Mouse (Mus musculus) olfactory bulb, adult 2 months (tissue): ENCODE results near the gene Rnf115. TPM values are rescaled to one million over a fixed set of nuclear protein-coding genes. Genes with fewer than 3 reads are reported as not detected.

ENCODE experiments used
- H3K27ac ChIP-seq: fragments of 200-500 bp; 2 replicates; pipeline ENCODE4 v1.5.1; 2012; ENCODE audit warnings: low read depth, low read length; ENCODE audit not compliant: insufficient read depth
- H3K4me1 ChIP-seq: fragments of 200-500 bp; 2 replicates; pipeline ENCODE4 v1.6.1; 2012; ENCODE audit warnings: low read length; ENCODE audit not compliant: control insufficient read depth, insufficient read depth
- H3K4me3 ChIP-seq: fragments of 200-500 bp; 2 replicates; pipeline ENCODE4 v1.5.1; 2012; ENCODE audit warnings: mild to moderate bottlenecking, low read depth, low read length, moderate library complexity; ENCODE audit not compliant: insufficient read depth
- CTCF ChIP-seq: fragments of 200-500 bp; IDR thresholded peaks from 2 replicates; pipeline ENCODE4 v1.5.1; 2012; ENCODE audit warnings: low read depth, mild to moderate bottlenecking, low read length, moderate library complexity; ENCODE audit not compliant: insufficient read depth
- POLR2A ChIP-seq: fragments of 200-500 bp; IDR thresholded peaks from 2 replicates; pipeline ENCODE4 v1.6.1; 2012; ENCODE audit warnings: mild to moderate bottlenecking, low read depth, low read length, moderate library complexity; ENCODE audit not compliant: insufficient read depth
- WGBS: fragments of 180-500 bp; shearing (Covaris S2); methylation state at CpG from one replicate; pipeline ENCODE4 v1.1.7; 2018; 5-methylcytosine and 5-hydroxymethylcytosine counted together
- polyA plus RNA-seq: library from polyadenylated mRNA; stranded (reverse); fragments of >200 nt; gene quantifications from 2 replicates; pipeline ENCODE4 v1.2.4, GENCODE M21; 2012; ENCODE audit warnings: low replicate concordance; ENCODE audit not compliant: missing spikeins, insufficient read depth, insufficient read length

Gene Rnf115
- polyA plus RNA-seq, 1 experiment, result not detected

DNA sequence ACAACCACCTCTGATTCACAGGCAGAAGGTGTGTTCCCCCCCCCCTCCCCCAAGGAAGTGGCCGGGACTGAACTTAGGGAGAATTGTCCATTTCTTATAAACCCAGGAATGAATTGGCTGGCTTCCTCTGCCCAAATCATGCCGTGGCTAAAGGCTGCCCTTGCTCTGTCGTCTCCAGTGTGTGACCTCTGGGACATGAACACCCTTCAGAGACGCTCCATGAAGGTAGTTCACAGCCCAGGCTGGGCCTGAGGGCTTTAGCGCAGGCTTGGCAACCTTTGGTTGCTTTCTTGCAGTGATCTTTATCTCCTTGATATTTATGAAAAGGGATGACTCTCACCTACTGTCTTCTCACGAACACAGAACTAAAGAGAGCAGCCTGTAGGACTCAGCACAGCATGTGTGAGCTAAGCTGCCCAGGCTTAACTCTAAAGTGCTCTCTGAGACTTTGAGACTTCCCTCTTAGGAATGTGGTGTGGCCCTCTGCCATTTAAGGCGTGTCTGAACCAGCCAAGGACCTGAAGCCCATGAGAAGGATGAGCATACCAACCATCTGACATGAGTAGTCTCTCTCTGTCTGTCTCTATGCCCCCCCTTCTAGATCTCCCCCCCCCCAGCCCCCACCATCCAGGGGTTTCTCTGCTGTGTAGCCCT lies 86.3 kb downstream of the Rnf115 start:
- peaks cover 4% of the 10 kb centered on the region for H3K4me1 ChIP-seq
- no peak overlapping the region for H3K4me3 ChIP-seq
- TF ChIP-seq CTCF, result no peak
- TF ChIP-seq POLR2A, result no peak
- H3K27ac ChIP-seq, result no peak overlapping the region
- 68% methylated on average over 7 of the region's 7 CpGs for WGBS

DNA sequence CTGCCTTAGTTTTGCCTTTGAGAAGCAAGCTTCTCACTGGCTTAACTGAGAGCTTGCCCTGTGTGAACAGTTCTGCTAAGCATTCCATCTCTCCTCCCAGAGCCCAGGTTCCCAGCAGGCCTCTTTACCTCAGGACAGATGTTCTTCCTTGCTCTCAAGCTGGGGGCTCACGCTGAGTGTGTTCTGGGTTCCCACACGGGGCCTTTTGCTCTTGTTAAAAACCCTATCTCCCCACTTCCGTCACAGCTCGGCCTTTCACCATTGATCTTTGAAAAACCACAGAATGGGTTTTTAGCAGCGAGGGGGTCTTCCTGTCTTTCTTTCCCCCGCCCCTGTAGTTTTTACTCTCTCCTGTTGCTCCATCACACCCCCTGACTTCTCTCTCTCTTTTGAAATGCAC lies 86.9 kb downstream of the Rnf115 start:
- WGBS, result 85% methylated on average over 6 of the region's 6 CpGs
- no peak overlapping the region for H3K4me3 ChIP-seq
- peaks cover 4% of the 10 kb centered on the region for H3K4me1 ChIP-seq
- no peak for TF ChIP-seq CTCF
- TF ChIP-seq POLR2A, result no peak
- H3K27ac ChIP-seq, result no peak overlapping the region

DNA sequence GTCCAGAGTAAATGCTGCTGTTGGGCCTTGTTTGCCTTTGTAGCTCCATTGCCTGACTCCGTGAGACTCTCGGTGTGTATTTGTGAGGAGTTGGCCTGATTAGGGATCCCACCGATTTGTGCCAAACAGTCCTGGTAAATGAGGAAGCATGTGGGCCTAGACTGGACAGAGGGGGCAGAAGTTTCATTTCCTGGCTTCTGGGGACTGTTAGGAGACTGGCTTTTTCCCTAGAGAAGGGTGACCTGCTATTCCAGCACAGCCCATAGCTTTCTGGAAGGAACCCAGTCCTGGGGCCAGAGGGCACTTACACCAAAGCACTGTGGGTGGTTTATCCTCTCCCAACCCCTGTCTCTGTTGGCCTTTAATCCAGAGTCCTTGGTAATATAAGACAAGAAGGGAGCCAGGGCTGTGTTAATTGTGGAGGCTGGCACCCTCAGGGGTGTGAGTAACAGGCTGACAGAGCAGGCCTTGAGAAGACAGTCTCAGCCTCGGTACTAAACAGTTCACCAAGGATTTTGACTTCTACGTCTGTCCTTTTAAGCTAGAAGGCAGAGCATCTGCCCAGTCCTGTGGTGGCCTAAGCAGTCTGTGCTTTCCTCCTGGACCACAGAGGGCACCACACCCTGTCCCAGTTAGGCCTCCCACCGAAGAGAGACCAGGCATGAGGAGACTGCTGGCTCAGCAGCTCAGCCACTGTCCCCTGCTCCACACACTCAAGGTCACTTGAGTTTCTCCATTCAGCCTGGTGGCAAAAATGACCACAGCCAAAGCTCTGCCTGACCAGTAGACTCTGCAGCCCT lies 92.9 kb downstream of the Rnf115 start:
- TF ChIP-seq POLR2A (no peak), CTCF (no peak)
- H3K4me3 ChIP-seq, result no peak overlapping the region
- H3K4me1 ChIP-seq, result no peaks in the 10 kb centered on the region
- H3K27ac ChIP-seq, result no peak overlapping the region
- 76% methylated on average over 6 of the region's 6 CpGs for WGBS

DNA sequence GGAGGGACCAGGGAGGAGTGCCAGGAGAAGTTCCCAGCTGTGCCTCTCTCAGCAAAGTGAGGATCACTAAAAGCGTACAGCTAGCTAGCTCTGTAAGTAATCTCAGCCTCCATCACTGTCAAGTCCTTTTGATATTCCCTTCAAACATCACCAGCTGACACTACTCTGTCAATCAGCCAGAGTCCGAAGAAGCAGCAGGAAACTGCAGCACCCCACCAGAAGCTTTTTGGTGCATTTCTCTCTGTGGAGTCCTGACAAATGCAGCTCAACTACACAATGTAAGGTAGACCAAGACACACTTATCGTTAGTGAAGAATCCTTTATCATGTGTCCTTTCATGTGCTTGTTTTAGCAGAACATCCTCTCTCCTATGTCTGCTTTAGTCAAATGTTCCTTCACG lies 94.1 kb downstream of the Rnf115 start:
- TF ChIP-seq CTCF (no peak), POLR2A (no peak)
- no peak overlapping the region for H3K27ac ChIP-seq
- no peaks in the 10 kb centered on the region for H3K4me1 ChIP-seq
- no peak overlapping the region for H3K4me3 ChIP-seq
- 92% methylated on average over 4 of the region's 4 CpGs for WGBS

DNA sequence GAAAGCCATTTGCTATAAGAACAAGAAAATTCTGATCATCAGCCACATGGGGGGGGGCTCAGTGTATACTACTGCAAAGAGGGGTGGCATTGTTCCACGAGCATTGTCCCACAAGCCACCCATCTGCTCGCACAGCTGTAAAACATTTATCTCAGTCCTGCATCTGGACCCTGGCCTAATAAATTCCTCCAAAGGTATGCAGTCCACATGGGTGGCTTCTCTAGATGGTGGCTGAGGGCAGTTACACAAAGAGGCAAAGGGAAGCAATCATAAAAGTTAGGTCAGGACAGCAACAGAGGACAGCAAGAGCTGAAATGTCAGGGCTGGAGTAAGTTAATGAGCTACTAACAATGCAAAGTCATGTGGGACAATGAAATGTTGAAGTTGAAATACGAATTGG lies 96.2 kb downstream of the Rnf115 start:
- Histone ChIP-seq H3K4me3 (no peak overlapping the region), H3K4me1 (no peaks in the 10 kb centered on the region), H3K27ac (no peak overlapping the region)
- WGBS, result 78% methylated on average over 3 of the region's 3 CpGs
- no peak for TF ChIP-seq POLR2A

DNA sequence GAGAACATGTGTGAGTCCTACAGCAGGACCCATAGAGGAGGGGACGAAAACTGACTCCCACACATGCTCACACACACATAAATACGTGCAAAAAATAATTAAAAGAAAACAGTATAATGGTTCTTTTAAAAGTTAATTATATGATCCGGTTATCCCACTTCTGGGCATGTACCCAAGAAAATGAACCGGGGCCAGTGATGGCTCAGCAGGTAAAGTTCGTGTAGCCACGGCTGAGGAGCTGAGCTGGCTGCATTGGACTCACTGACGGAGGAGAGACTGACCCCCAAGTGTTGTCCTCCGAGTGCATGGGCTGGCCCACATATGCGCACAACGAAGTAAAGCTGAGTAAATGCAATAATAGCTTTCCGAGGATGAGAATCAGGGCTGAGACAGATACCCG lies 97.2 kb downstream of the Rnf115 start:
- TF ChIP-seq POLR2A (no peak), CTCF (no peak)
- 48% methylated on average over 12 of the region's 12 CpGs for WGBS

DNA sequence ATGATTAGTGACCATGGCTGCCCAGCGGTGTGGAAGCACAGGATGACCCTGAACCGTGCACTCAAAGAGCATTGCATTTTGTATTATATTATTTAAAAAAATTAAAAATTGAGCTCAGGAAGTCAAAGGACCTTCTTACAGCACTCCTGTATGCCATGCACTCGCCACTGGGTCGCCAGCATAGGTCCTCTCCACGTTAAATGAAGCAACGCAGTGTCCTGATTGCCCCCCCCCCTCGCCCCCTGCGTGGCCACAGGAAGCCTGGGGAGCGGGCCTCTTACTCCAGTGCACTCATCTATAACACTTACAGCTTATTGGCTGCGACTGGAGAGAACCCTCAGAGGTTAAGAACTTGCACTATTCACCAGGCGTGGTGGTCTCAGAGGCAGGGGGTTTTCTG lies 97.8 kb downstream of the Rnf115 start:
- 51% methylated on average over 11 of the region's 11 CpGs for WGBS
- no peak overlapping the region for H3K27ac ChIP-seq
- no peak overlapping the region for H3K4me3 ChIP-seq
- no peaks in the 10 kb centered on the region for H3K4me1 ChIP-seq
- TF ChIP-seq CTCF (no peak), POLR2A (no peak)

More for the DNA sequence above, 97.2 kb downstream of the Rnf115 start:
- Histone ChIP-seq H3K4me1 (no peaks in the 10 kb centered on the region), H3K27ac (no peak overlapping the region), H3K4me3 (no peak overlapping the region)

DNA sequence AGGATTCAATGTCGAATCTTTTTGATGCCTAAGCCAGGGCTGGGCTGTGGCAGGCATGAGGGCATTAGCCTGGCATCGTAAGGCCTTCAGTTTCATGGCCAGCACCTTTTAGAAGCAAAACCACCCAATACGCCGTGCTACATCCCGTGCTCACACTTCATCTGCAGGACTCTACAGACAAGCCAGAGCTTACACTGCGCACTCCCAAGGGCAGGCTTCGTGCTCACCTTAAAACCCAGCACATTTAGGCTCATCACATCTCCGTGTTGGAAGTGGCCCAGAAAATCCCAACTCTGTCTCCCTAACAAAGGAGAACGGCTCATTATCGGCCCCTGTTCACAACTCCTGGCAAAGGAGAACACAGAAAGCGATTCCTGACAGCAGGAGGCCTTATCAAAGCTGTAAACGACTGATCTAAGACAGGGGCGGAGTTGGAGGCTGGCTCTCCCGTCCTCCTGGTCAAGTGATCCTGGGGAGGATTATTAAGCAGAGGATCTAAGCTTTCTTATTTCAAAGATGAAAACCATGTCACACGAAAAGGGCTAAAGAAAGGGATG lies 100.9 kb downstream of the Rnf115 start:
- H3K27ac ChIP-seq, result no peak overlapping the region
- WGBS, result 59% methylated on average over 15 of the region's 15 CpGs
- TF ChIP-seq POLR2A (no peak), CTCF (no peak)
- no peak overlapping the region for H3K4me3 ChIP-seq
- no peaks in the 10 kb centered on the region for H3K4me1 ChIP-seq

DNA sequence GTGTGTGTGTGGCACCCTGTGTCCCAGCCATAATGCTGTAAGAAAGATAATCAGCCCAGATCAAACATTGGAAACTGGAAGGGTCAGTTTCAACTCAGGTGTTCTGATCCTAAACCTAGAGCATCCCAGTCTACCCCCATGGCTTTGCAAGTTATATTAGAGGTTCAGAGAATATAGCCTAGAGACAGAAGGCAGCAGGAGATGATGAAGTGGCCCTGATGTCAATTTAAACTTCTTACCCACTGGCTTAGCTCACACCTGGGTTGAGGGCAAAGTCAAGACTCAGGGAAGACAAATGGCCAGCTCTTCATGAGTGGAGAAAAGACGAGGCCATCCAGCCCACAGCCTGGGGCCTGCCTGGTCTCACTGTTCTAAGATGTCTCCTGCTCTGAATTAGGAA lies 101.5 kb downstream of the Rnf115 start, which contains the start of the genes Pdzk1 and Cd160:
Gene Pdzk1 (plus strand): TSS at position 301 of the 400 bp plus-strand sequence.
Gene Cd160 (minus strand): TSS at position 368 of the 400 bp plus-strand sequence.
- TF ChIP-seq POLR2A (no peak), CTCF (no peak)
- 93% methylated on average over 1 of the region's 1 CpGs for WGBS
- Histone ChIP-seq H3K27ac (no peak within 1 kb of the TSS), H3K4me1 (no peaks in the 10 kb centered on the region), H3K4me3 (no peak within 1 kb of the TSS)
